Mouse (Mus musculus) heart, postnatal 14 days (tissue): ENCODE results near the gene Gpx2. TPM values are rescaled to one million over a fixed set of nuclear protein-coding genes. Genes with fewer than 3 reads are reported as not detected.

Experiments
- DNase-seq, 2 experiments: peaks; one replicate each; pipeline ENCODE4 v3.0.0; 2021 to 2022
- intact Hi-C: fragments of 180-260 bp; cut with DNase I; formaldehyde crosslinking; loops from one replicate; pipeline ENCODE4 v1.15.1; 2025
- total RNA-seq, 2 experiments: library from RNA; stranded (reverse); gene quantifications; 2 replicates each; pipeline ENCODE4 v1.2.3; 2021

The Gpx2 gene
- total RNA-seq, 2 experiments from 2014 or later: not detected

- peak; percentile 14 to 22 for DNase-seq
- intact Hi-C loops: no loop called here
Measured at GRCm38 (mm10) chr12:76765901-76766630, 29.3 kb downstream of the Gpx2 start.

- intact Hi-C loops: no loop called here
- peak; percentile 89 to 95 for DNase-seq
Measured at GRCm38 (mm10) chr12:76765354-76765851, 30.0 kb downstream of the Gpx2 start, which contains the start of the genes Churc1 and Fntb. Gene Churc1, plus strand, starts transcription at chr12:76765538. Gene Fntb, plus strand, starts transcription at chr12:76765589.

- intact Hi-C loops: no loop called here
- DNase-seq: peak in 1 of 2 experiments; percentile 44
Measured at GRCm38 (mm10) chr12:76752652-76753318, 42.6 kb downstream of the Gpx2 start.

GRCm38 (mm10) chr12:76750866-76751459 is 44.4 kb downstream of the Gpx2 start:
- intact Hi-C loops: no loop called here
- DNase-seq: no peak

Other genes starting within 250 kb of the Gpx2 start
- gene Sptb, start 85.0 kb downstream of the Gpx2 start, total RNA-seq: 10 to 100 TPM; 67.8 to 70.3 TPM
- gene Churc1, start 30.0 kb downstream of the Gpx2 start, total RNA-seq: 10 to 100 TPM; 81.6 to 88.1 TPM
- gene Fntb, start 30.0 kb downstream of the Gpx2 start, total RNA-seq: 10 to 100 TPM; 15.2 to 18.9 TPM
- gene Rab15, start 27.4 kb upstream of the Gpx2 start, total RNA-seq: 1 to 10 TPM in 1 of 2 experiments, under 1 TPM in 1; 0.86 to 1.8 TPM
- 10 to 100 TPM; 62.6 to 71.9 TPM for gene Max, start 166.6 kb upstream of the Gpx2 start, total RNA-seq